Mouse (Mus musculus): Measurements from ENCODE around the gene Pex7. TPM values are rescaled to one million over a fixed set of nuclear protein-coding genes. Genes with fewer than 3 reads are reported as not detected.
A peak's percentile ranks its signal among the peaks of the same experiment; 100 is the strongest.

Pex7 gene
- 24.5 and 25.1 TPM in 2 replicates for polyA plus RNA-seq (2014; fragmentation: Nextera tagmentation; extraction: Ambion mirVana)

DNA sequence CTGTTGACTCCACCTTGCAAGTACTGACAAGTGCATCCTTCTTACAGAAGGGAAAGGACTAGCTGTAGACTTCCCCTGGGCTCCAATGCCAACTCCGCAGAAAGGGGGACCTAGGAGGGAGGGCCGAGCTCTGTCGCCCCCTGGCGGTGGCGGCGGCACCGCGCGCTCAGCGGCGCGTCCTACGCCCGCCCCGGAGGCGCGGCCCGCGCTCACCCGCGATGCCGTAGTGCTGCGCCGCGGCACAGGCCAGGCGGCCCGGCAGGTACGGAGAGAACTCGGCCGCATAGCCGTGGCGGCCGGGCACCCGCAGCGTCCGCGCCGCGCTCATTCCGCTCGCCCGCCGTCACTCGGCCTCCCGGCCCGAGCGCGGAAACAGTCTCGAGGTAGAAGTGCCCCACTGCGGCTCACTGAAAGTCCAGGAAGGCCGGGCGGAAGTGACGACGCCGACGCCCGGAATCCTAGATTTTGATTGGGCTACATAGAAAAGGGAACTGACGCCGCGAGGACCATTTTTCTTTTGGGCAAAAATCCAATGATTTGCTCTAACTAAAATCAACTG, at the start of gene Pex7:
Pex7 (minus strand) TSS at position 444 of the 559 bp plus-strand sequence.
- ATAC-seq (ENCODE audit: insufficient read depth) (peak; percentile 99), DNase-seq (peak; percentile 99)
- Histone ChIP-seq H3K4me3 (ENCODE audit: low read depth, low read length) (peak within 1 kb of the TSS; percentile 68), H3K9me3 (ENCODE audit: low read depth, low read length) (no peaks in the 10 kb centered on the region), H3K4me1 (ENCODE audit: insufficient read depth) (no peaks in the 10 kb centered on the region), H3K27ac (ENCODE audit: low read depth) (peak within 1 kb of the TSS; percentile 97), H3K9ac (peak within 1 kb of the TSS; percentile 82), H3K36me3 (ENCODE audit: insufficient read depth) (no peaks in the 10 kb centered on the region), H3K4me2 (peak within 1 kb of the TSS; percentile 49), H3K27me3 (ENCODE audit: insufficient read depth, low read length) (no peaks in the 10 kb centered on the region)
- under 1% methylated on average over 60 of the region's 60 CpGs for WGBS
- peak; percentile 79 for TF ChIP-seq CTCF (IDR thresholded peaks at IDR 0.05; ENCODE audit: low read depth)

DNA sequence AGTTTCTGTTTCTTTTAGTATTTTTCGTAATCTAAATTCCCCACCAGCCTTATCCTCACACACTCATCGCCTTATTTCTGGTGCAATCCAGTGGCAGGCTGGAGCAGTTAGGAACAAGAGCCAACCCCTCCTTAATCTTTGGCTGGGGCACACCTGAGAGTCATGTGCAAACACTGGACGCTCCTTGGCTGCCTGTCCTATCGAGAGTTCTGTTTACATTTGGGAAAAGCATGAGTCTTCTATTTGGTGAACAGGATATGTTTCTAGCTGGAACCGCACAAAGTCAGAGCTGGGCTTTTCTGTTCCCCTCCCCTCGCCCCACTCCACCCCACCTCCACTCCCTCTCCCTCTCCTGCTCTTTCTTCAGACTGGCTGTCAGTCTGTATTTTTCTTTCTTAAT, 49.3 kb upstream of the Pex7 start:
- H3K4me3 ChIP-seq (ENCODE audit: low read depth, low read length) = no peak overlapping the region
- no peaks in the 10 kb centered on the region for H3K36me3 ChIP-seq (ENCODE audit: insufficient read depth)
- peak overlapping the region; percentile 18; the same call in 1 of the 2 replicates for H3K4me2 ChIP-seq
- DNase-seq (peak; percentile 68), ATAC-seq (ENCODE audit: insufficient read depth) (peak; percentile 83)
- no peak for TF ChIP-seq CTCF (IDR thresholded peaks at IDR 0.05; ENCODE audit: low read depth)
- no peak overlapping the region for H3K9ac ChIP-seq
- H3K27me3 ChIP-seq (ENCODE audit: insufficient read depth, low read length) = no peaks in the 10 kb centered on the region
- WGBS = 18% methylated on average over 6 of the region's 6 CpGs
- H3K4me1 ChIP-seq (ENCODE audit: insufficient read depth) = peaks cover 5% of the 10 kb centered on the region; the same call in 1 of the 2 replicates
- no peaks in the 10 kb centered on the region for H3K9me3 ChIP-seq (ENCODE audit: low read depth, low read length)
- peak overlapping the region; percentile 50; the same call in 1 of the 2 replicates for H3K27ac ChIP-seq (ENCODE audit: low read depth)

DNA sequence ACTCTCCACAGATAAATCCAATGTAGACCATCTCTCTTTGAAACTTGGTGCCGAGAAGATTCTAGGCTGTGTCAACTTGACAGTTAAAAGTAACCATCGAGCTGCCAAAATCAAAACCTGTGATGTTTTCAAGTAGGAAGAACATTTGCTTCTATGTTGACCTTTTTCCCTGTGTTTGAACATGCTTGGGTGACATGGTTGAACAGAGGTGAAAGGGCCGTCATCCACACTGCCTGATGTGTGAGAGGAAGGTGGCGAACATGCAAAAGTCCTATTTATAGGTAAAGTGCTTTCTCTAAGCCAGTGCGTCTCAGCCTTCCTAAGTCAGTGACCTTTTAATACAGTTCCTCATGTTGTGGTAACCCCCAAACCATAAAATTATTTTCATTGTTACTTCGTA, 48.3 kb upstream of the Pex7 start:
- no peak for TF ChIP-seq CTCF (IDR thresholded peaks at IDR 0.05; ENCODE audit: low read depth)
- no peak overlapping the region for H3K9ac ChIP-seq
- H3K27me3 ChIP-seq (ENCODE audit: insufficient read depth, low read length) = no peaks in the 10 kb centered on the region
- DNase-seq = no peak
- 72% methylated on average over 6 of the region's 6 CpGs for WGBS
- peaks cover 5% of the 10 kb centered on the region; the same call in 1 of the 2 replicates for H3K4me1 ChIP-seq (ENCODE audit: insufficient read depth)
- H3K27ac ChIP-seq (ENCODE audit: low read depth) = no peak overlapping the region
- no peak overlapping the region for H3K4me3 ChIP-seq (ENCODE audit: low read depth, low read length)
- no peak overlapping the region for H3K4me2 ChIP-seq
- ATAC-seq (ENCODE audit: insufficient read depth) = no peak
- no peaks in the 10 kb centered on the region for H3K36me3 ChIP-seq (ENCODE audit: insufficient read depth)
- H3K9me3 ChIP-seq (ENCODE audit: low read depth, low read length) = no peaks in the 10 kb centered on the region

DNA sequence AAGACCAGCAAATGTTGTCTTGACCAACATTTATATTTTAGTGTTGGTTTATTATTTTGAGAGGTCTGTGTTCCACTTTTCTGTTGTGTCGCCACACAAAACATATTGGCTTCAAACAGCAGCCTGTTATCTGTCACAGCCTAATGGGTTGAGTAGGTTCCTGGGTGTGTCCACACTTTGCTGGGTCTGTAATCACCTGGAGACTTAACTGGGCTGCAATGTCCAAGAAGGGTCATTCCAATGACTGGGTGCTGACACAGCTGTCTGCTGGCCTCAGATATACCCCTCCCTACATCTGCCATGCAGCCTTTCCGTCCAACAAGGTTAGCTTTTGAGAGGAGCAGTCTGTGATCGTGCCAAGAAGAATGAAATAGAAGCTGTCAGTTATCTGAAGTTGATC, 47.1 kb upstream of the Pex7 start:
- DNase-seq (no peak), ATAC-seq (ENCODE audit: insufficient read depth) (no peak)
- Histone ChIP-seq H3K36me3 (ENCODE audit: insufficient read depth) (no peaks in the 10 kb centered on the region), H3K4me2 (no peak overlapping the region), H3K4me3 (ENCODE audit: low read depth, low read length) (no peak overlapping the region), H3K9me3 (ENCODE audit: low read depth, low read length) (no peaks in the 10 kb centered on the region), H3K9ac (no peak overlapping the region), H3K27me3 (ENCODE audit: insufficient read depth, low read length) (no peaks in the 10 kb centered on the region), H3K27ac (ENCODE audit: low read depth) (no peak overlapping the region), H3K4me1 (ENCODE audit: insufficient read depth) (peaks cover 5% of the 10 kb centered on the region; the same call in 1 of the 2 replicates)
- WGBS = 64% methylated on average over 3 of the region's 3 CpGs
- no peak for TF ChIP-seq CTCF (IDR thresholded peaks at IDR 0.05; ENCODE audit: low read depth)

DNA sequence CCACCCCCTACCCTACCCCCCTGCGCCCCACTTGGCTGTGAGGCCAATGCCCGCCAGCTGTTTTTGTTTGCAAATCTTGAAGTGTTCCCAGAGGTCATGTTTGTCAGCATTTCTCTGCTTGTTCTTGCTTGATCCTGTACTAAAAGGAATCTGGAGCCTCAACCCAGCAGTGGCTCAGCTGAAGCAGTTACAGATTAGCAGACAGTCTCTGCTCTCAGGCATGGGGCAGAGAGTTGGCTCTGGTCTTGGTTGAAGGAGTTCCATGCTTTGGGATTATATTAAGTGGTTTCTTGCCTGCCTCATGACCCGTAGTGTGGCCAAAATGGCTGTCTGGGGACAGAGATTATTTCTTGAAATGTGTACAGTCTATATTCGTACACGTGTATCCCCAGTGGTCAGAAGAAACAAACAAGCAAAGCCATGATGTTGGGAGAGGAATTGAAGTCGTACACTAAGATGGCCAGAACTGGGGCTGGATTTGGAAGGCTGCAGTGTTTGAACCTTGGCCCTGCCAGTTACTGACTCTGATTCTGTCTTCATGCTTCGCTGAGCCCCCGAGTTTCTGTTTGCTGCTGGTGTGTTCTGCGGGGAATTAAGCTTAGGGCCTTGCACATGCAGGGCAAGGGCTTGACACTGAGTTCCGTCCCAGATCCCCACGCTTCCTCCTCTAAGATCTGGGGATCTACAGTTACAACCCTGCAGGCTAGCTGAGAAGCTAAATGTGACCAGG, 45.7 kb upstream of the Pex7 start:
- no peak for TF ChIP-seq CTCF (IDR thresholded peaks at IDR 0.05; ENCODE audit: low read depth)
- H3K9me3 ChIP-seq (ENCODE audit: low read depth, low read length) = no peaks in the 10 kb centered on the region
- no peak overlapping the region for H3K4me3 ChIP-seq (ENCODE audit: low read depth, low read length)
- no peaks in the 10 kb centered on the region for H3K36me3 ChIP-seq (ENCODE audit: insufficient read depth)
- peaks cover 5% of the 10 kb centered on the region; the same call in 1 of the 2 replicates for H3K4me1 ChIP-seq (ENCODE audit: insufficient read depth)
- H3K27ac ChIP-seq (ENCODE audit: low read depth) = no peak overlapping the region
- H3K9ac ChIP-seq = no peak overlapping the region
- 74% methylated on average over 11 of the region's 11 CpGs for WGBS
- ATAC-seq (ENCODE audit: insufficient read depth) (no peak), DNase-seq (no peak)
- H3K27me3 ChIP-seq (ENCODE audit: insufficient read depth, low read length) = no peaks in the 10 kb centered on the region
- H3K4me2 ChIP-seq = no peak overlapping the region

DNA sequence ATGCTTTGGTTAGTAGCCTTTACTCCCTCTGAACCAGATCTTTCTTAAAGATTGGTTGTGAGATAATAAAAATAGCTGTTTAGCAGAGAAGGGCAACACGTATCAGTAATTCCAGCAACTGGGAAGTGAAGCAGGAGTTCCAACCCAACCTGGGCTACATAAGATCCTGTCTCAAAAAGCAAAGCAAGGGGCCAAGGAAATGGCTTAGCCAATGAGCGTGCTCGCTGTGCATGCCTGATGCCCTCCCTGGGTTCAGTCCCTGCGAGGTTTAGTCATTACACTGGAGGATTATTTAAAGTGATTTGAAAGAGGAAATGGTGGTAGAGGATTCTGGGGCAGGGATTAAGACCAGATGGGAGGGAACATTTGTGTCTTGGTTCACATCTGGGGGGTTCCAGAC, 41.6 kb upstream of the Pex7 start:
- H3K9me3 ChIP-seq (ENCODE audit: low read depth, low read length) = no peaks in the 10 kb centered on the region
- DNase-seq = no peak
- whole genome bisulfite sequencing = 86% methylated on average over 4 of the region's 4 CpGs
- H3K4me3 ChIP-seq (ENCODE audit: low read depth, low read length) = no peak overlapping the region
- H3K27ac ChIP-seq (ENCODE audit: low read depth) = no peak overlapping the region
- TF ChIP-seq CTCF (IDR thresholded peaks at IDR 0.05; ENCODE audit: low read depth) = no peak
- H3K4me1 ChIP-seq (ENCODE audit: insufficient read depth) = no peaks in the 10 kb centered on the region
- no peaks in the 10 kb centered on the region for H3K36me3 ChIP-seq (ENCODE audit: insufficient read depth)
- ATAC-seq (ENCODE audit: insufficient read depth) = no peak
- H3K27me3 ChIP-seq (ENCODE audit: insufficient read depth, low read length) = no peaks in the 10 kb centered on the region
- H3K4me2 ChIP-seq = no peak overlapping the region
- H3K9ac ChIP-seq = no peak overlapping the region

DNA sequence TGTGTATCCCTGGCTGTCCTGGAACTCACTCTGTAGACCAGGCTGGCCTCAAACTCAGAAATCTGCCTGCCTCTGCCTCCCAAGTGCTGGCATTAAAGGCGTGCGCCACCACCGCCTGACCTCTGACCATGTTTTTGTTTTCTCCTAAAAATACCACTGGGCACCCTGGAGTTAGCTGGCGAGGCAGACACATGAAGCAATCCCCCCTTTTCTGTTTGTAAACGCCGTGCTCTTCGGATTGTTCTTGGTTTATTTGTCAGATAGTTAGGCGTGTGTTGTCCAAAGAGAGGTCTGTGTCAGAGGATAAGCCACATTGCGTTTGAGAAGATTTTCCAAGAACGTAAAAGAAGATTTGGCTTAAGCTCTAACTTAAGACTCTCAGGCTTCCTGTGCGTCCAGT, 40.9 kb upstream of the Pex7 start:
- Histone ChIP-seq H3K4me1 (ENCODE audit: insufficient read depth) (no peaks in the 10 kb centered on the region), H3K9me3 (ENCODE audit: low read depth, low read length) (no peaks in the 10 kb centered on the region), H3K36me3 (ENCODE audit: insufficient read depth) (no peaks in the 10 kb centered on the region), H3K27ac (ENCODE audit: low read depth) (no peak overlapping the region), H3K4me3 (ENCODE audit: low read depth, low read length) (no peak overlapping the region), H3K4me2 (no peak overlapping the region), H3K27me3 (ENCODE audit: insufficient read depth, low read length) (no peaks in the 10 kb centered on the region), H3K9ac (no peak overlapping the region)
- ATAC-seq (ENCODE audit: insufficient read depth) (no peak), DNase-seq (no peak)
- no peak for TF ChIP-seq CTCF (IDR thresholded peaks at IDR 0.05; ENCODE audit: low read depth)
- WGBS = 90% methylated on average over 11 of the region's 11 CpGs

Measured in lung, embryonic 14.5 days (tissue).